Mouse (Mus musculus): ENCODE results near the gene Nsd2. TPM values are rescaled to one million over a fixed set of nuclear protein-coding genes. Genes with fewer than 3 reads are reported as not detected.
"Not testable (repeated sequence)": the region's sequence is repeated elsewhere in the genome, so short reads cannot be mapped to it uniquely, and the experiment has no call there.

Gene Nsd2
- total RNA-seq, 2 experiments from 2014 or later, result 118 to 119 TPM

DNA sequence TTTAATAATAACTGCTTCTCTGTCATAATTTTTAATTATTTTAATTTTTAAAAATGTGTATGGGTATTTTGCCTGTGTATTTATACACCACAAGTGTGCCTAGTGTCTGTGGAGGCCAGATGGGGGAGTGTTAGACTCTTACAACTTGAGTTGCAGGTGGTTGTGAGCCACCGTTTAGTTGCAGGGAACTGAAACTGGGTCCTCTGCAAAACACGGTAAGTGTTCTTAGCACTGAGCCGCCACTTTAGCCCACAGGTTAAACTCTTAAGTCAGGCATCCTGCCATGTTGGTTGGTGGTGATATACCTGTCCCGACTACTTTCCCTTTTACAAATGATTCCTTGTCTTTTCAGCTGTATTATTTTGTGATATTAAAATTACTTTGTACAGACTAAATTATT, 22.0 kb downstream of the Nsd2 start:
- no peak for DNase-seq (ENCODE audit: low spot score in 2 of 2)

DNA sequence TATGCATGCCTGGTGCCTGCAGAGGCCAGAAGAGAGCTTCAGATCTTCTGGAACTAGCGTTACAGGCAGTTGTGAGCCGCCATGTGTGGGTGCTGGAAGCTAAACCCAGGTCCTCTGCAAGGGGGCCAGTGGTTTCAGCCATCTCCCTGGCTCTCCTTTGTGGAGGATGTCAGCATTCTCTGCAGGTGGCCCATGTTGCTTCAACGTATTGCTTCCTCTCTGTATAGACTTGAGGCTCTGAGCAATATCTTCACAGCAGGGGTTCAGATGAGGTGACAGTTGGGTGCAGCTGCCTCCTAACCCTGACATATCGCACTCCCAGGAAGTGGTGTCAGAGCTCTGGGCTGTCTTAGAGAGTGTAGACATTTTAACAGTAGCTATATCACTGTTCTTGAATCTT, 30.9 kb downstream of the Nsd2 start:
- no peak for DNase-seq (ENCODE audit: low spot score in 2 of 2)

DNA sequence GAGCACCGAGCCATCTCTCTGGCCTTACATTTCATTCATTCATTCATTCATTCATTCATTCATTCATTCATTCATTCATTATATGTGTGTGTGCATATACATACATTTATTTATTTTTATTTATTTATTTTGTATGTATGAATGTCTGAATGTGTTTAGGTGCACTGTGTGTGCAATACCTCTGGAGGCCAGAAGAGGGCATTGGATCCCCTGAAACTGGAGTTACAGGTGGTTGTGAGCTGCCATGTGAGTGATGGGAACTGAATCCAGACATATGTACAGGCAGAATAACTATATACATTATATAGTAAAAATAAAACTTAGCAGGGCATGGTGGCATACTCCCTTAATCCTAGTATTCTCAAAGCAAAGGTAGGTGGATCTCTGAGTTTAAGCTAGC, 32.6 kb downstream of the Nsd2 start:
- DNase-seq (ENCODE audit: low spot score in 2 of 2), result no peak

DNA sequence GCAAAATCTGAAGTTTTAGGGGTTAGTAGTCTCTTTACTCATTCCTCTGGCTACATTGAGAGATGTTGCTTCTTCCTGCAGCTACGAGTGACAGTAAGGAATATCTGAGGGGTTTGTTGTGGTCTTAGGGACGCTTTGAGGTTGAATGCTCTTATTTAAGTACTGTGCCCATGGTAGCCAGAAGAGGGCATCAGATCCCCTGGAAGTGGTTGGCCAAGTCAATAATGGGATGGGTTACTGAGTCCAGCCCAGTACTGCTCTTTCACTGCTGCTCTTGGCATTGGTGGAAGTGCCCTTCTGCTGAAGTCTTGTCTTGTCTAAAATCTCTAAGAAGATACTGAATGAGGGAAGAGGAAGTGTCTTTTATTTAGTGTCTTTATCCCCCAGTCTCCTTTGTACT, 33.5 kb downstream of the Nsd2 start:
- no peak for DNase-seq (ENCODE audit: low spot score in 2 of 2)

DNA sequence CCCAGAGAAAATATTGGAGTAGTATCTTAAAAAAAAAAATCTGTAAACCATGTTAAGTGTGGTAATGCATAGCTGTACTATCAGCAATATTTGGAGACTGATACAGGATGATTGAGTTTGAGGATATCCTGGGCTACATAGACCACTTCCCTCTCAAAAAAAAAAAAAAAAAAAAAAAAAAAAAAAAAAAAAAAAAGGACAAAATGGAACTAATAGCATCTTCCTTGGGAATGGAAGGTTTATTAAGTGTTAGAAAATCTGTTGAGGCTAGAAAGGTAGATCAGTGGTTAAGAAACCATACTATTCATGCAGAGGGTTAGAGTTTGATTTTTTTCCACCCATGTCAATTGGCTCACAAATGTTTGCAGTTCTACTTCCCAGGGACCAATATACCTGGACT, 37.2 kb downstream of the Nsd2 start:
- DNase-seq (ENCODE audit: low spot score in 2 of 2), result no peak

DNA sequence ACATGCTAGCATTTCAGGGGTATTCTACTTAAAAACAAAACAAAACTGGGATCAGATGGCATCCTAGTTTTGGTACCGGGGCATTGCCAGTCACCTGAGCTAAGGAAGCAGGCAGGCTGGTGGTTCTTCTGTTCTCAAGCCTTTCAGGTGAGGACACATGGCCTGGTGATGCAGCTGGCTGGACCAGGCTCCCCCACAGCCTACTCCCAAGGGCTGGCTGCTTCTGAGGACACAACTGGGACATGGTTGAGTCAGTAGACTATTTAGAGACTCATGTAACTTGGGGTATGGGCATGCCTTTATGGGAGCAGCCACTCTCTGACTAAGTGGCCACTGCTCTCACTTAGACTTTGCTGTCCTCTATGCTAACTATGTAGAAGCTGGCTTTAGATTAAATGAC, 54.9 kb downstream of the Nsd2 start:
- DNase-seq (ENCODE audit: low spot score in 2 of 2), result no peak

DNA sequence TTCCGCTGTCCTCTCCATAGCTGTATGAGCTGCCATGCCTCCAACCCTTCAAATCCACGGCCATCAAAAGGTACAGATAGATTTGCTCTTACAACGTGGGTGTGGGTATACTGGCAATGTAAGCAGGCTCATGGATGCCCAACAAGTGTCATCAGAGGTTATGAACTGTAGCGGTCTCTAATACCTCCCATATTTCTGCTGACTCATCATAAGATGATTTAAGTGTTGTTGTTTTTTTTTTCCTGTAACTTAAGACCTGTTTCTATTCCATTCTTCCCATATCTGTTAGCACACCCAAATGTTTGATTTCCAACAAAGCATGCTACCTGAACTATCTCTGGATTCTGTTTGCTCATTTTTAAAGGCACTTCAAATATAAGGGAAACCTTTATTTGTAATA, 60.6 kb downstream of the Nsd2 start:
- no peak for DNase-seq (ENCODE audit: low spot score in 2 of 2)

DNA sequence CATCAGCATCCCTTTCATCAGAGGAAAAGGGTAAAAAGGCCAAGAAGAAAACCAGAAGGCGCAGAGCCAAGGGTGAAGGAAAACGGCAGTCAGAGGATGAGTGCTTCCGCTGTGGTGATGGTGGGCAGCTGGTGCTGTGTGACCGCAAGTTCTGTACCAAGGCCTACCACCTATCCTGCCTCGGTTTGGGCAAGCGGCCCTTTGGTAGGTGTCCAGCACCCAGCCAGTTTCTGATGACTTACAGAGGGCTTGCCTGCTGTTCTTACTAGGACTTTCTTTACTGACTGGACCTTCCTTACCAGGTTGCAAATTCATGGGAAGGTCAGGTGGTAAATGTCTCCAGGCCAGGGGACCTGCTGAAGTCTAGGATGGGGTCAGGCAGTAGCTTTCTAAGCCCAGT, 72.9 kb downstream of the Nsd2 start:
- no peak for DNase-seq (ENCODE audit: low spot score in 2 of 2)

DNA sequence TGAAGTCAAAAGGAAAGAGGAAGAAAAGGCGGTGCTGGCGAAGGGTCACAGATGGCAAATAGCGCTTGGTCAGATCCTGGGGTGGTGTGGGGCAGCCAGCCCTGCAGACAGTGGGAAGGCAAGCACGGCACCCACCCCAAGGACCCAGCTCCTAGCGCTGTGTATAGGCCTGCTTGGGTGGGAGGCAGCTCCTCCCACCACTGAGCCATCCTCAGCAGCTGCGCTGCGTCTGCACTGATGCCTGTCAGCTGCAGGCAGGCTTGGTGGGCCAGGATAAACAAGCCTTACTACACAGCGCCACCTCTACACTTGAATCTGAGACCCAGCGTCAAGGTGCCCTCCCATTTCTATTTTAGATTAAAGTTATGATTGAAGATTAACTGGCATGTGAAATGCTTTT, 74.6 kb downstream of the Nsd2 start:
- DNase-seq (ENCODE audit: low spot score in 2 of 2), result no peak

DNA sequence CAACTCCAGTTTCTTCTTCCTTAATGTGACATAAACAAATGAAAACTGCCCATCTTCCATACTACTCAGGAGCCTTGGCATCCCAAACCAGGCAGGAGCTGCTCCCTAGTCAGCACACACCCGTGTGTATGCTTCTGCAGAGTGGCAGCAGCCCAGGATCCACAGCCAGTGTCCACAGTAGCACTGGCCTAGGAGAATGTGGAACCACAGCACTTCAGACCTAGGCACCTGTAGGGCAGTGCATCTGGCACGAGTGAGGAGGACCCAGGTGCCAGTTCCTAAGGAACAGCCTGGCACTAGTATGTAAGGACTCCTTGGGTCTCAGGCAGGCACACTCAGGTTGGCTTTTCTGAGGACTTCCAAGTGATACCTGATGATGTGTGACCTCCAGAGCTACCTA, 76.6 kb downstream of the Nsd2 start:
- DNase-seq (ENCODE audit: low spot score in 2 of 2), result no peak

DNA sequence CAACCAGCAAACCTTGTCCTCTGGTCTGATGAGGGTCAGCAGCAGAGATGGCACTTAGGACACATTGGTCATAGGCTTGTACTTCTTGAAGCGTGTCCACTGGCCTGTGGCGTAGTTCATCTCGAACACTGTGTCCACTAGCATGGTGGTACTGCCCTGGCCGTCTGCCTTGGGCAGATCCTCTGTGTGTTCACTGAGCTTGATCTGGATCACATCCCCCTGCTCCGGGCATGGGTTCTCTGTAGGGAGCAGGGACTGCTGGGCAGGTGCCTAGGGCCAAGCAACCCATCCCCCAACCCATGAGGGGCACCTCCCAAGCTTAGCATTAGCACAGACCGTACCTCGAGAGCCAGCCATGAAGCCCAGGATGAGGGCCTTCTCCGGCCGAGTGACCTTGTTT, 78.1 kb downstream of the Nsd2 start:
- no peak for DNase-seq (ENCODE audit: low spot score in 2 of 2)

DNA sequence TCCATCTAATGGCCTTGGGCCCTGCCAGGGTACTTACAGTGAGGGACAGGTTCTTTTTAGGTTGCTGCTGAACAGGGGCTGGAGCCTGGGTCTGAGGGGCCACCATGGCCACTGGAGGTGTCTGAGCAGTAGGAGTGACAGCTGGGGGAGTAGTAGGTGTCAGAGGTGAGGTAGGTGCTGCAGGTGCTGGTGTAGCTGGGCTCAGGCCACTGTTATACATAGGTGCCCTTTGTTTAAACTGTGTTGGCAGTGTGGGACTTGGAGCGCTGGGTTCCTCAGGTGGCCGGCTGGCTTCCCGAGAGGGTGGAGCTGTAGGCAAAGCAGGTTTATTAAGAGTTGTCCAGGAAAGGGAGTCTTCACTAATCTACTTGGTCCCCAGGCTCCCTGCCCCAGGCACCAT, 78.7 kb downstream of the Nsd2 start:
- DNase-seq (ENCODE audit: low spot score in 2 of 2), result no peak

DNA sequence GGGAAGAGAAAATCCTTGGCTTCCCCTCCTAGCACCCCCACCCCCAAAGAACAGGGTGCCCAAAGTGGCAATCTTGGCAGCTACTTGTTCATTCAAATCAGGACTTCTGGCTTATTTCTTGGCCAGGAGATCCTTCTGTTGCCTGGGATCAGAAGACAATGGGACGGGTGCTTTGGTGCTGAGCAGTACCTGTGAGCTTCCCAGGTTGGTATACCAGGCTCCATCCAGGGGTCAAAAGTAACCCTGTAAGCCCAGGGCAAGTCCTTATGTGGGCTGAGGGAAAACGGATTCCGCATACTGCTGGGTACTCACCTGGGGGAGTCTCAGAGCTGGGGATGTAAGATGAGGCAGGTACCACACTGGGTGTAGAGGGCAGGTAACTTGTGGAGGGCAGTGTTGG, 79.6 kb downstream of the Nsd2 start:
- DNase-seq (ENCODE audit: low spot score in 2 of 2), result no peak

DNA sequence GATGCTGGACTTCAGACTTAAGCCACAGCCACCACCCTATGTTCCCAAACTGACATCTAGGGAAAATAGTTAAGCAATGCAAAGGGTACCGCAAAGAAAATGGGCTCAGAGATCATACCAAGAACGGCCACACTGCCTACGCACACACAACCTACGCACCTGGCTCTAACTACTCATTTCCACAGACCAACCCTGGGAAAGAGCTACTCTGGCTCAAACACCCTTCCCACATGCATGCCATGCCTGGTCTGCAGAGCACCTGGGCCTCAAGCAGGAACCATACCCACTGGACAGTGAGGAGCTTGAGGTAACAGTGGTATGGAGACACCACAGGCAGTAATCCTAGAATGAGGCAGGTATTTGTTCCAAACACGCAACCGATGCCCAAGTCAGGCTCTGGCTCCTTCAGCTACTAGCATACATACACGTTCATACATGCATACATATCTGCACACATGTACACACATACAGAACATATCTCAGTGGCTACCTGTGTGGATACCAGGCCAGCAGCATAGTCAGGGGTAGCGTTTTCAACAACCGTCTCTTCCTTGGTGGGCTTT, 80.3 kb downstream of the Nsd2 start:
- no peak for DNase-seq (ENCODE audit: low spot score in 2 of 2)

DNA sequence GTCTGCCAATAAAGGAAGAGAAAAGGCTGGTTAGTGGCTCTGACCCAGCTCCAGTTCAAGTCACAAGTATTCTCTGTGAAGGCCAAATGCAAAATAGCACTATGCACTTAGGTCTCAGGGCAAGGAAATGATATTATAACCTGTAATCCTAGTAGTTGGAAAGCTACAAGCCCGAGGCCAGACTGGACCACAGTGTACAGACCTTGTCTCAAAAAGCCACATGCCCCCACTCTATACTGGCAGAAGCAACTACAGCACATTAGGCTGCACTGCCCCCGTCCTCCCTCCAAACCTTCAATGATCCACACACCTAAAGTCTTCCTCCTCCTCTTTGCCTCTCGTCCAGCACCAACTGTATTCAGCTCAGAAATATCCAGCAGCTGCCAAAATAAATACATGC, 80.8 kb downstream of the Nsd2 start:
- DNase-seq (ENCODE audit: low spot score in 2 of 2), result no peak

DNA sequence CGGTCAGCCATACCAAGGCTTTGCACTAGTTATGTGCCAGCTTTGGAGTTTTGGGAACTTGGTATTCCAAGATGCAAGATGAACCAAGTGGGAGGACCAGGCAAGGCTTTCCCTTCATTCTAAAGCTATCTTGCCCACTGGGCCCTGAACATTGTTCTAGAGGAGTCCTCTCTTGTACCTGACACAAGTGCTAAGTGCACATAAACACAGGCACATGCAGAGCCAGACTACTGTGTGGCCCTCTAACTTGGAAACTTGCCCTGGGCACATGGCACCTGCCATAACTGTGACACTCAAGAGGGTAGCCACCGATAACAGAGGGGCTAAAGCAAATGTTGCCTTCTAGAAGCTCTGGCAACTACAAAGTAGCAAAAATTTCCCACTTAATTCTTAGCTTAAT, 82.2 kb downstream of the Nsd2 start:
- DNase-seq (ENCODE audit: low spot score in 2 of 2), result no peak

DNA sequence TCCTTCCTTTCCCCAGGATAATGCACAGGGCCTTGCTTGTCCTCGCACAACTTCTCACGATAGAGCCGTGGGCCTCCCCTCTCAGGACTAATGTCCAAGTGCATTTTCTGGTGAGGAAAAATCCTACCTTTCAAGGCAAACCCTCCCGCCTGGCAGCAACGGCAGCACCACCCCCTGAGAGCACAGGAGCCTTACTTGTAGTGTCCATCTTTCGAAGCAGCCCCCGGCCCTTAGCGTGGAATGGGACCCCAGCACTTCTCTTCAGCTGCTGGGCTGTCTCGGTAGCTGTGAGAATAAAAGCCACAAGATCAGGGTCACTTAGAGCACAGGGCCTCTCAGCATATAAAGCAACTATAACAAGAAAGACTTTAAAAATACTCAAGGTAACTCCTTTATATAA, 82.7 kb downstream of the Nsd2 start:
- no peak for DNase-seq (ENCODE audit: low spot score in 2 of 2)

DNA sequence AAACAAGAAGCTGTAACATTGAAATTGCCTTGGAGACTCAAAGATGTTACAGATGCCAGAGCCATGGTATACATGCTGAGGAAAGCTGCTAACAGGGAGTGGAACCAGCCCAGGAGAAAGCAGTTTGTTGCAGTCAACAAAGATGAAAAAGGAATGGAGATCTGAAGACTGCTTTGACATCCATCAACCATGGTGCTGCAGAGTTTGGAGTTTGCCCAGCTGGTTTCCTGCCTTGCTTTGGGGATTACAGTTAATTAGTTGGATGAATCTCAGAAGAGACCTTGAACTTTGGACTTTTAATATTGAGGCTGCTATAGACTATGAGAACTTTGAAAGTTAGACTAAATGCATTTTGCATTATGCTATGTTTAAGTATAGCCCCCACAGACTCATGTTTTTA, 94.5 kb downstream of the Nsd2 start:
- DNase-seq (ENCODE audit: low spot score in 2 of 2), result not testable (repeated sequence)

DNA sequence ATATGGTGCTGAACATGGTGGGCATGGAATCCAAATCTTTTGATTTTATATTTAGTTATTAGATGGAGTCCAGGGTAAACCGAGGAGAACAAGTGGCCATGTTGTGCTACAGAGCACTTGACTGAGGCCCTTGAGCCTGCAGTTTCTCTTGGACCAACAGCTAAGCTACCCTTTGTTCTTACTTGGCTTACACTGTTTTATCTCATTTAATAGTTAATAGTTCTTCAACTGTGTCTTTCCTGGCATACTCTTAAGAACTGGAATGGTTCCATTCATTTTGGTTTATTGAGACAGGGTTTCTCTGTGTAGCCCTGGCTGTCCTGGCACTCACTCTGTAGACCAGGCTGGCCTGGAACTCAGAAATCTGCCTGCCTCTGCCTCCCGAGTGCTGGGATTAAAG, 96.1 kb downstream of the Nsd2 start:
- not testable (repeated sequence) for DNase-seq (ENCODE audit: low spot score in 2 of 2)

DNA sequence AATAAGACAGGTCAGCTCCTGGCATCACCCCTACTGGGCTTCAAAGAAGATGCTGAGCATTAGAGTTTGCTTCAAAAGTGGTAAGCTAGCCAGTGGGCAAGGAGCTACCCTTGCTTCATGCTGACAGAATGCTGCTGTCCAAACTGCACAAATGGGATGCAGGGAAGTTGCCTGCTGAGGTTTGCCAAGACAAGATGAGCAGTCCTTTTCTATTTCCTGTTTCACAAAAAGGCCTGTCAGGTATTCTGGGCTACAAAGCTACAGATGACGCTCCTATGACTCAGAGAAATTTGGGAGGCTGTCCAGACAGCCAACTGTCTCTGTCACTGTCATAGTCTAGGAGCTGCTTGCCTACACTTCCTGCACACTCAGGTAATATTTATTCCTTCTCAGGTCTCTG, 98.9 kb downstream of the Nsd2 start:
- DNase-seq (ENCODE audit: low spot score in 2 of 2), result peak in 1 of 2 experiments; percentile 57

DNA sequence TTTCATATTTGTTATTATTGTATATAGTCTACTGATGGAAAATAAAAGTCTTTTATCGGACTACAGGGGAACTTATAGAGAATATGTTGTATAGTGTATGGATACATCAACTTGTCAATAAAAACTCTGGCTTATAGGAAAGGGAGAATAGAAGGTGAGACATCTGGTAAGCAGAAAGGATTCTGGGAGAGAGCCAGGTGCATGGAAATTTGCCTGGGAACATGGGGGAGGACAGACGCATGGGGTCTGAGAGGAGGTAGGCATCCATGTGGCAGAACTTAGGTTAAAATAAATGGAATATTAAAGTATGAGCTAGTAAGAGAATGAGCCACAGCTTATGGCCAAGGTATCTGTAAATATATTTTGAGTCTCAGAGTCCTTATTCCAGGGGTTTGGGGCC, 99.5 kb downstream of the Nsd2 start:
- no peak for DNase-seq (ENCODE audit: low spot score in 2 of 2)

DNA sequence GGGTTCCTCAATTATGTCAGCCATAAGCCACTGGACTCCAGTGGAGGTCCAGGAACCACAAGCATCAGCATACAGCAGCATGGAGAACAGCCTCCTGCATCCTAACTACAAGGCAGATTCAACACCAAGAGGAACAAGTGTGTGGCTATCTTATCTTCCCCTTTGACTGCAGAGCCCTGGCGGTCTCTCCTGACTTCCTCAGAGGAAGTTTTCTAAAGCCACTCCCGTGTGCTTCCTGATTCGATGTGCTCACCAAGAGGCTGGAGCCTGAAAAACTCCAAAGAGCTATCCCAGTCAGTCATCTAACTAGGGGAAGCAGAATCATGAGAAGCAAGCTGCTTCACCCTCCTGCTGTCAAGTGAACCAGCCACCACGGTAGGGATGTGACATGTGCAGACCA, 100.4 kb downstream of the Nsd2 start:
- no peak for DNase-seq (ENCODE audit: low spot score in 2 of 2)

DNA sequence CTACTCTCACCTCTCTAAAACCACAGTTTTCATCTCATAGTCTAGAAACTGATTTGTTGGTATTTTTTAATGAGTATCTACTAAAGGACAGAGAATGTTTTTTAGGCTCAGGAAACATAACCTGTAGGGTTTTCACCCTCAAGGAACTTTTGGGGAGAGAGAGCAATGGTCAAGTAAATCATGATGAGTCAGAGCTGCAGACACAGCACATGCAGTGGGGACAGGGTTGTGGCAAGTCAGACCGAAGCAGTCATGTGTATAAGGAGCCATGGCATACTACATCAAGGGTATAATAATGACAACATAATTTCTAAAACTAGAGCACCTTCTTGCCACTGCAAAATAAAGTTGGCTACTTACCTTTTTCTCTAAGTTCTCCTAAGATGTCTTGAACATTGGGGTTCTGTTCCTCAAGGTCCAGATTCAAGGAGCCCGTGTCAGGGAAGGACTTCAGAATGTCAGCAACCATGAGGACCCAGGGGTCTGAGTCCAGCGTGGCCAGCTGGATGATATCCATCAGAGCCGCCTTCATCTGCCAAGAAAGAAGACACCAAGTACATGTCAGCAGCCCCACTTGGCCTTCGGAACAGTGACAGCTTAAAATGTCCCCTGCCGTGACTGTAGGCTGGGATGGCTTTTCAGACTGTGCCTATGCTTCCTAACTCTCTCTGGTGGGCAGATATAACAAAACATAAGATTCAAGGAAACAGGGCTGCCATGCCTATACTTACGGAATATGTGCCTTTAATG, 101.1 kb downstream of the Nsd2 start:
- DNase-seq (ENCODE audit: low spot score in 2 of 2), result no peak

DNA sequence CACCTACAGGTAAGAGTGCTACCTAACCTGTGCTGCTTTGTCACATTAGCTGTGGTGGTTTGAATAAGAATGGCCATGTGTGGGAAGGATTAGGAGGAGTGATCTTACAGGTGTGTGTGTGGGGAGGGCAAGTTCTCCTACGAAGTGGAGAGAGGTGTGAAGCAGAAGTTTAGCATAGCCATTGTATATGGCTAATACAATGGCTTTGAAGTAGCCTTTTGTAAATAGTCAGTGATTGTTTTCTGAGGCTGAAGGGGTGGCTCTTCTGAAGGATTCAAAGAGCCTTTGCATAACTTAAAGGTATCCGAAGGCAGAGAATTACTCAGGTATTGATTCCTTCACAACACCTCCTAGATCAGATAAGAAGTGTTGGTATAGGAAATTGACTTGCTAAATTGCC, 102.0 kb downstream of the Nsd2 start:
- no peak for DNase-seq (ENCODE audit: low spot score in 2 of 2)
